Mouse (Mus musculus): Measurements from ENCODE around the gene Trim66.

Gene Trim66

GRCm38 (mm10) chr7:109454856-109455255 lies 53.1 kb downstream of the Trim66 start:
- DNase-seq (ENCODE audit: low spot score): no peak

GRCm38 (mm10) chr7:109448060-109448459 lies 59.9 kb downstream of the Trim66 start:
- no peak for DNase-seq (ENCODE audit: low spot score)

GRCm38 (mm10) chr7:109445012-109445411 lies 62.9 kb downstream of the Trim66 start:
- DNase-seq (ENCODE audit: low spot score): no peak

- DNase-seq (ENCODE audit: low spot score): no peak
Observed at GRCm38 (mm10) chr7:109442739-109443138, 65.2 kb downstream of the Trim66 start.

GRCm38 (mm10) chr7:109440697-109441269 lies 67.2 kb downstream of the Trim66 start:
- DNase-seq (ENCODE audit: low spot score): no peak

GRCm38 (mm10) chr7:109438781-109439591 lies 68.9 kb downstream of the Trim66 start, which contains the start of gene Stk33:
Gene Stk33 (minus strand): TSS chr7:109439081.
- no peak for DNase-seq (ENCODE audit: low spot score)

- no peak for DNase-seq (ENCODE audit: low spot score)
Observed at GRCm38 (mm10) chr7:109424422-109425159, 83.3 kb downstream of the Trim66 start.

GRCm38 (mm10) chr7:109422803-109423202 lies 85.1 kb downstream of the Trim66 start:
- no peak for DNase-seq (ENCODE audit: low spot score)

GRCm38 (mm10) chr7:109405491-109405890 lies 102.4 kb downstream of the Trim66 start:
- DNase-seq (ENCODE audit: low spot score): no peak

- no peak for DNase-seq (ENCODE audit: low spot score)
Observed at GRCm38 (mm10) chr7:109399299-109399698, 108.6 kb downstream of the Trim66 start.
